Mouse (Mus musculus): ENCODE results near the gene Palmd. TPM values are rescaled to one million over a fixed set of nuclear protein-coding genes. Genes with fewer than 3 reads are reported as not detected.

Gene Palmd
- polyA plus RNA-seq, 1 experiment from 2014 or later, result not detected

DNA sequence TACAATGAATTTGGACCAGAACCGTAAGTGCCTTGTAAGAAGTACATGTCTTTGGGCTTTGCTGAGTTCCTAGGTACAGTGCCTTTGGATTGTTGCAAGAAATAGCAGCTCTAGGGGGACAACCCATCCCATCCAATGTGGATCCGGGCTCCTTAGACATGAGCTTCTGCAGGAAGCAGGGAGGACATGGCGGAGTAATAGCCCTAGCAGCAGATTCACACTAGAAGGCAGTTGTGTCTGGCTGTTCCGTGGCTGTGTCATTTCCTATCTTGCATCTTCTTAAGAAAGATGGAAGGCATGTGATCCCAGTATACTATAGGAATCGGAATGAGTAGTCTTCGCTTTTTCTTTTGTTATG lies 76.6 kb downstream of the Palmd start:
- Histone ChIP-seq H3K27ac (no peak overlapping the region), H3K36me3 (ENCODE audit: inconsistent target) (peaks cover 81% of the 10 kb centered on the region), H3K79me2 (ENCODE audit: inconsistent target) (no peaks in the 10 kb centered on the region; the same call in 1 of the 2 replicates), H3K4me3 (ENCODE audit: inconsistent target) (no peak overlapping the region)
- 95% methylated on average over 6 of the region's 6 CpGs for WGBS (ENCODE audit: missing documents)

- no peak overlapping the region for H3K27ac ChIP-seq
- no peak overlapping the region for H3K4me3 ChIP-seq (ENCODE audit: inconsistent target)
- WGBS (ENCODE audit: missing documents), result 95% methylated on average over 17 of the region's 17 CpGs
- peaks cover 78% of the 10 kb centered on the region for H3K36me3 ChIP-seq (ENCODE audit: inconsistent target)
- no peaks in the 10 kb centered on the region; the same call in 1 of the 2 replicates for H3K79me2 ChIP-seq (ENCODE audit: inconsistent target)
Observed at GRCm38 (mm10) chr3:116891436-116892205, 77.2 kb downstream of the Palmd start.

DNA sequence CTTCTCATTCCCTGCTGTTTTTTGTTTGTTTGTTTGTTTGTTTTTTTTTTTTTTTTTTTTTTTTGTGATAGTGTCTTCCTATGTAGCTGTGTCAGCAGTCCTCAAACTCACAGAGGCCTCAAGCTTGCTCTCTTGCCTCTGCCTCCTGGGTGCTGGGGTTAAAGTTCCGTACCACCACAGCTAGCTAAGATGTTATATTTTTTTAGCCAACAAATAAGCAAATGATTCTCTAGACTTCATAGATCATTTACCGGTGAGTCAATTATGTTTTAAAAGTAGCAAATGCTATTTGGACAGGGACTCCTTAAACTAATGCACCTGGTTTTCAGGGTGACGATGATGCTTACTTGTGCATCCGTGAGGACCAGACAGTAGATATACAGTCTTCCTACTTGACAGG lies 78.2 kb downstream of the Palmd start:
- Histone ChIP-seq H3K36me3 (ENCODE audit: inconsistent target) (peaks cover 78% of the 10 kb centered on the region), H3K27ac (no peak overlapping the region), H3K79me2 (ENCODE audit: inconsistent target) (no peaks in the 10 kb centered on the region; the same call in 1 of the 2 replicates), H3K4me3 (ENCODE audit: inconsistent target) (no peak overlapping the region)
- 89% methylated on average over 4 of the region's 4 CpGs for WGBS (ENCODE audit: missing documents)

- Histone ChIP-seq H3K27ac (no peak overlapping the region), H3K36me3 (ENCODE audit: inconsistent target) (peaks cover 81% of the 10 kb centered on the region), H3K79me2 (ENCODE audit: inconsistent target) (no peaks in the 10 kb centered on the region), H3K4me3 (ENCODE audit: inconsistent target) (no peak overlapping the region)
- WGBS (ENCODE audit: missing documents), result 92% methylated on average over 7 of the region's 7 CpGs
Observed at GRCm38 (mm10) chr3:116889358-116889757, 79.4 kb downstream of the Palmd start.

DNA sequence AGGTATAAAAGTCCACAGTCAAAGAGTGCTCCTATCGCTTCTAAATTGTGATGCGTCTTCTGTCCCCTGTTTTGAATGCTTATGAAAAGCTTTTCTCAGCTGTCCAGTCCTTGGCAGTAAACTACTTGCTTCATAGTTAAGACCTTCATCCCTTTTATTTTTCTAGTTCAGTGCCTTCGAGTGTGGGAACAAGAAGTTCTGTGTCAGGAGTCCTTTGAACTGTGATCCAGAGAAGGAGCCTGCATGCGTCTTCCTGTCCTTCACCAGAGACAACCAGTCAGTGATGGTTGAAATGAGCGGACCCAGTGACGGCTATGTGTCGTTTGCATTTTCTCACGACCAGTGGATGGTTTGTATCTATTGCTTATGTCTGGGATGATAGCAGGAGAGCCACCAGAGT lies 83.8 kb downstream of the Palmd start:
- H3K79me2 ChIP-seq (ENCODE audit: inconsistent target), result no peaks in the 10 kb centered on the region
- 96% methylated on average over 8 of the region's 8 CpGs for whole genome bisulfite sequencing (ENCODE audit: missing documents)
- H3K27ac ChIP-seq, result no peak overlapping the region
- peaks cover 82% of the 10 kb centered on the region for H3K36me3 ChIP-seq (ENCODE audit: inconsistent target)
- H3K4me3 ChIP-seq (ENCODE audit: inconsistent target), result no peak overlapping the region

DNA sequence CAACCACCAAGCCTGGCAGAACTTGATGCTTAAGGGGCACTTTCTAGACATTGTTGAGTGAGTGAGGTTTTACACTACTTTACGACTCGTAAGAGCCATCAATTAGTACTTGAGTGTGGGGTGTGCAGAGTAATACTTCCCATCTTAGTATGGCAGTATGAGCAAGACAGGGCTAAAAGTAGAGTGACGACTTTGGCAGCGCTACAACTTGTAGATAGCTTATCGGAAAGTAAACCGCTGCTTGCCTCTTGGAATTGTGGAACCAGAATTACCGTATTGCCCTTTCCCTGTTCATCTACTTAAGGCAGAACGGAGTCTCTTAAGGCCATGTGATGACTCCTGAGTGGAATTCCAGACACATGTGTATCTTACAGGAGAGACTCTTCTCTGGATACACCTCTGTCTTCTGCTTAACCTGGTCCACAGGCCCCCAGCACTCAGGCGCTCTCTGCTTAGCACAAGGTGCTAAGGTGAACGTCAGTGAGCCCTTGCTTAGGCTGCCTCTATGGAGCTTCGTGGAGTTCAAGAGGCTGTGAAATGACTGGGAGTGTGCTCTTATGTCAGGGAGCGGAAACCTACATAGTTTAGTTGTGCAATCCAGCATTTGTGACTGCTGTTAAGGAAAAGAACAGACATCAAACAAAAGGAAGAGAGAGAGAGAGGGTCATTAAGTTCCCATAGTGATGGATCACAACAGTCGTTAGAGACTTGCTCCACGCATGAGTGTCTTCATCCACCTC lies 86.4 kb downstream of the Palmd start:
- WGBS (ENCODE audit: missing documents), result 96% methylated on average over 14 of the region's 14 CpGs
- Histone ChIP-seq H3K79me2 (ENCODE audit: inconsistent target) (peaks cover 14% of the 10 kb centered on the region; the same call in 1 of the 2 replicates), H3K36me3 (ENCODE audit: inconsistent target) (peaks cover 79% of the 10 kb centered on the region), H3K27ac (no peak overlapping the region), H3K4me3 (ENCODE audit: inconsistent target) (no peak overlapping the region)

DNA sequence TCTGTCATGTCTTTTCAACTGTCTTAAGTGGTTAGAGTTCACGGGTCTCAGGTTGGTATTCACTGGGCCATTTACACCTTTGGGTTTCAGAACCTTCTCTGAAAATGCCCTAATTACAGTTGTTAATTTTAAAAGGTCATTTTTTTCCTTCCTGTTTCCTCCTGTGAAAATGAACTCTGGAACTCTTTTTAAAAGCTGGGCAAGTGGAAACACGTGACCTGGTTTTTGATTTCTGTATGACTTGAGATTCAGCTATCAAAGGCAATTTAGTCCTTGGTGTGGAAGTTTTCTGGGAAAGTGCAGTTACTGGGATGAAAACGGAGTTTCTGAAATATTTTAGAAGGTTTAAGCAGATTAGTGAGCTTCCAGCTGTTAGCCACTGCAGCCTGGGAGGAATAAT lies 98.4 kb downstream of the Palmd start:
- H3K4me3 ChIP-seq (ENCODE audit: inconsistent target), result no peak overlapping the region
- peaks cover 27% of the 10 kb centered on the region for H3K36me3 ChIP-seq (ENCODE audit: inconsistent target)
- H3K79me2 ChIP-seq (ENCODE audit: inconsistent target), result peaks cover 94% of the 10 kb centered on the region
- H3K27ac ChIP-seq, result no peak overlapping the region
- WGBS (ENCODE audit: missing documents), result 85% methylated on average over 3 of the region's 3 CpGs

Other genes starting within 250 kb of the Palmd start
- gene Agl, start 160.8 kb downstream of the Palmd start, polyA plus RNA-seq (2018), result 13.0 to 14.4 TPM (median 13.4 TPM) in 3 replicates
- gene Frrs1, start 109.5 kb downstream of the Palmd start, polyA plus RNA-seq (2018), result 36.7 to 47.0 TPM (median 44.3 TPM) in 3 replicates
- not detected in 3 replicates for gene 4930455H04Rik, start 720 bp downstream of the Palmd start, polyA plus RNA-seq (2018)

All from macrophage (primary cell).